Mouse (Mus musculus) intestine, postnatal 0 days (tissue): ENCODE results near the gene Tmem117. TPM values are rescaled to one million over a fixed set of nuclear protein-coding genes. Genes with fewer than 3 reads are reported as not detected.

Experiments used
- ATAC-seq: fragments of 200-750 bp; cut with Nextera tagmentation; 2 replicates; pipeline ENCODE4 v1.8.0; 2017; ENCODE audit warnings: mild to moderate bottlenecking, moderate TSS enrichment, moderate library complexity
- H3K27ac ChIP-seq: fragments of 300-500 bp; sonication (generic); 2 replicates; pipeline ENCODE4 v1.5.1; 2014; ENCODE audit warnings: mild to moderate bottlenecking, low read depth, low read length, moderate library complexity
- H3K27me3 ChIP-seq: fragments of 300-500 bp; sonication (generic); replicated peaks from 2 replicates; pipeline ENCODE4 v1.6.1; 2014; ENCODE audit warnings: low read length, mixed read lengths; ENCODE audit not compliant: control insufficient read depth, insufficient read depth
- H3K36me3 ChIP-seq: fragments of 300-500 bp; sonication (generic); 2 replicates; pipeline ENCODE4 v1.6.1; 2014; ENCODE audit warnings: mild to moderate bottlenecking, moderate library complexity; ENCODE audit not compliant: control insufficient read depth, insufficient read depth
- H3K4me1 ChIP-seq: fragments of 300-500 bp; sonication (generic); replicated peaks from 2 replicates; pipeline ENCODE4 v1.6.1; 2014; ENCODE audit warnings: antibody characterized with exemption, low read length, mixed read lengths; ENCODE audit not compliant: control insufficient read depth, insufficient read depth
- H3K4me2 ChIP-seq: fragments of 300-500 bp; sonication (generic); replicated peaks from 2 replicates; pipeline ENCODE4 v1.6.1; 2014; ENCODE audit warnings: low read depth, mild to moderate bottlenecking, moderate library complexity
- H3K4me3 ChIP-seq: fragments of 300-500 bp; sonication (generic); 2 replicates; pipeline ENCODE4 v1.5.1; 2014; ENCODE audit warnings: low read depth, low read length
- H3K9ac ChIP-seq: fragments of 300-500 bp; sonication (generic); 2 replicates; pipeline ENCODE4 v1.6.1; 2014; ENCODE audit warnings: mild to moderate bottlenecking, low read depth, low read length
- H3K9me3 ChIP-seq: fragments of 300-500 bp; sonication (generic); 2 replicates; pipeline ENCODE4 v1.6.1; 2016; ENCODE audit warnings: mixed run types; ENCODE audit not compliant: control insufficient read depth
- CTCF ChIP-seq: sonication (generic); IDR thresholded peaks from 2 replicates; pipeline ENCODE4 v1.5.1; 2016; ENCODE audit warnings: low read depth, mild to moderate bottlenecking, control low read depth, antibody characterized with exemption, moderate library complexity
- WGBS: fragments of 180-500 bp; shearing (Covaris S2); extraction: QIAGEN DNeasy Blood & Tissue Kit; methylation state at CpG from one replicate; pipeline ENCODE4 v1.1.7; 2014; 5-methylcytosine and 5-hydroxymethylcytosine counted together
- polyA plus RNA-seq: library from polyadenylated mRNA; unstranded; fragments of >200 nt; fragmentation: Nextera tagmentation; extraction: Ambion mirVana; gene quantifications from 2 replicates; pipeline ENCODE4 v1.2.1, GENCODE M21; 2015

The Tmem117 gene
- polyA plus RNA-seq, 1 experiment from 2014 or later = 2.7 TPM

DNA sequence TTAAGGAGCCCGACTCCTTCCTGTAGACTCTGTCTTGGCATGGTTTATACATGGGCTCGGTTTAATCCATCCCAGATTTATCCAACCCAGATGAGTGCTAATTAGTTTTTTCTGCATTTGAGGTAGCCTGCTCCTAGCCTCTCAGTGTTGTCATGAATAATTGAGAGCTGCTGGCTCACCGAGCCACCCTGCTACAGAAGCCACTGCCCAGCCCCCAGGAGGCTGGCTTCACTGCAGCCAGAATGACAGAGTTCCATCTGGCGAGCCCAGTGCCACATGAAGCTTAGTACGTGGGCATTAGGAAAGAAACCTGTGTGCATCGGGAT, 30.0 kb downstream of the Tmem117 start:
- H3K9ac ChIP-seq = no peak overlapping the region
- H3K9me3 ChIP-seq = no peaks in the 10 kb centered on the region
- no peak overlapping the region for H3K4me2 ChIP-seq
- no peak for TF ChIP-seq CTCF
- no peak for ATAC-seq
- 73% methylated on average over 6 of the region's 6 CpGs for WGBS
- no peak overlapping the region for H3K4me3 ChIP-seq
- no peak overlapping the region for H3K27ac ChIP-seq
- no peaks in the 10 kb centered on the region for H3K36me3 ChIP-seq
- no peaks in the 10 kb centered on the region for H3K27me3 ChIP-seq
- no peaks in the 10 kb centered on the region for H3K4me1 ChIP-seq

DNA sequence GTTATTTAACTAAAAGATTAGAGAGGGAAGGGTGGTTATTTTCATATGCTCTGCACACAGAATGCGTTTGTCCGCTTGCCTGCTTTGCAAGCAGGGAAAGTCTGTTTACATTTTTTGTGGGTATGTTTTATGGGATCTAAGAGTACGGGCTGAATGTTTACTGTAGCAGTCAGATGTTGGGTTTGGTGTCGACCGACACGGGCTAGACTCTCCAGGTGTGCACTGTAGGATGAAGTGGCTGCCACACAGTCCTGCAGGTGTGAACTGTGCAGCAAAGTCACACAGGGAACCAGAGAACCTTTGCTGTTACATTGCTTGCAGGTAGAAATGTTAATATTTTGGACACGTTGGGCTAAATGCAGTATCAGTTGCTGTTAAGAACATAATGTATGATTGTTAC, 31.9 kb downstream of the Tmem117 start:
- H3K27ac ChIP-seq = no peak overlapping the region
- WGBS = 13% methylated on average over 7 of the region's 7 CpGs
- H3K36me3 ChIP-seq = no peaks in the 10 kb centered on the region
- no peak for TF ChIP-seq CTCF
- H3K27me3 ChIP-seq = no peaks in the 10 kb centered on the region
- peak overlapping the region; percentile 43; the same call in 1 of the 2 replicates for H3K4me2 ChIP-seq
- H3K9ac ChIP-seq = no peak overlapping the region
- H3K4me3 ChIP-seq = no peak overlapping the region
- H3K9me3 ChIP-seq = no peaks in the 10 kb centered on the region
- ATAC-seq = no peak
- H3K4me1 ChIP-seq = no peaks in the 10 kb centered on the region

DNA sequence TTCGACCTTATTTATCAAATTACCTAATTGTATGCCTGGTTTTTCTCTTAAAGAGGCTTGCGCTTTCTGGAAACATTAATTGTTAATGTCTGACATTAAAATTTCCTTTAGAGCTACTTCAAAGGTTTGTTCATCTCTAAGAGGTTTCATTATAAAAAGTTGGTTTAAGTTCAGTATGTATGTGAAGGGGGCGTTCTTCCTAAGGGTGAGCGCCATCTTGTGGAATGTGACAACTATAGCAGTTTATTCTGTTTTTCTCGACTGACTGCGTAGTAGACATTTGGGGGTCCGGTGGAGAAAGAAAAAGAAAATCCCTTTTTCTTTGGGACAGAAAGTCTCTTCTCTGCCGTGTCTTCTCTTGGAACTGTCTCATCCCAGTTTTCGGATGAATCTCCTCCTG, 32.4 kb downstream of the Tmem117 start:
- no peak overlapping the region for H3K4me3 ChIP-seq
- no peaks in the 10 kb centered on the region for H3K27me3 ChIP-seq
- H3K4me1 ChIP-seq = no peaks in the 10 kb centered on the region
- peak overlapping the region; percentile 43 for H3K4me2 ChIP-seq
- ATAC-seq = no peak
- 18% methylated on average over 9 of the region's 9 CpGs for WGBS
- H3K36me3 ChIP-seq = no peaks in the 10 kb centered on the region
- no peak overlapping the region for H3K9ac ChIP-seq
- TF ChIP-seq CTCF = peak; percentile 82
- H3K27ac ChIP-seq = no peak overlapping the region
- H3K9me3 ChIP-seq = no peaks in the 10 kb centered on the region

DNA sequence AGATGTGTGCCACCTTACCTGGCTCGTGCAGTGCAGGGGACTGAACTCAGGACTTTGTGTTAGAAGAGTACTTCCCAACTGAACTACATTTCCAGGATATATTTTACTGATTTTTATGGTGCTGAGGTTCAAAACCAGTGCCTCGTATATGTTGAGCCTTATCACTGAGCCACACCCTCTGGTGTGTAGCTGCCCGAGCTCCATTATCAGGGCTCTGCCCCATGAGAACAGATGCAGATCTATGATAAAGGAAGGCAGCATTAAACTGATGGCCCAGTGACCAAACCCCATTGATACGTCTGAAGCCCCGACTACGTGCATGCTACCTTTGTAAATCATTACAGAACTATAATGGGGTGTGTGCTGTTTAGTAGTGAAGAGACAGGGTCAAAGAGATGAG, 35.6 kb downstream of the Tmem117 start:
- 46% methylated on average over 6 of the region's 6 CpGs for WGBS
- H3K4me2 ChIP-seq = no peak overlapping the region
- H3K36me3 ChIP-seq = no peaks in the 10 kb centered on the region
- no peak for TF ChIP-seq CTCF
- no peak for ATAC-seq
- H3K27me3 ChIP-seq = no peaks in the 10 kb centered on the region
- no peak overlapping the region for H3K27ac ChIP-seq
- H3K4me1 ChIP-seq = no peaks in the 10 kb centered on the region
- no peak overlapping the region for H3K9ac ChIP-seq
- no peaks in the 10 kb centered on the region for H3K9me3 ChIP-seq
- no peak overlapping the region for H3K4me3 ChIP-seq

DNA sequence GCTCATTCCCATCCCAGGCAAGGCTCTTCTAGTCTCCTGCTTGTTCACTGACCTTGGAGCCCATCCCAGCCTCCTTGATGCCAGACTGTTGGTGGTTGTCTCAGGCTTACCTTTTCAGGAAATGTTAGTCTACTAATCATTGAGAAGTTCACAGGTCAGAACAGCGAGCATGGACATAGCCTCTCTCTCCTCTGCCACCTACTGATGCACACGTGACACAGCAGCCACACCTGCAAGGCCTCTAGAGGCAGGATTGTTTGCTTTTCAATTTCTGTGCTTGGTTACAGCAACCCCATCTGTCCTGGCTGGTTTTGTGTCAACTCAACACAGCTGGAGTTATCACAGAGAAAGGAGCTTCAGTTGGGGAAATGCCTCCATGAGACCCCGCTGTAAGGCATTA, 52.1 kb downstream of the Tmem117 start:
- peak; percentile 70 for TF ChIP-seq CTCF
- no peak overlapping the region for H3K4me3 ChIP-seq
- peak; percentile 83 for ATAC-seq

DNA sequence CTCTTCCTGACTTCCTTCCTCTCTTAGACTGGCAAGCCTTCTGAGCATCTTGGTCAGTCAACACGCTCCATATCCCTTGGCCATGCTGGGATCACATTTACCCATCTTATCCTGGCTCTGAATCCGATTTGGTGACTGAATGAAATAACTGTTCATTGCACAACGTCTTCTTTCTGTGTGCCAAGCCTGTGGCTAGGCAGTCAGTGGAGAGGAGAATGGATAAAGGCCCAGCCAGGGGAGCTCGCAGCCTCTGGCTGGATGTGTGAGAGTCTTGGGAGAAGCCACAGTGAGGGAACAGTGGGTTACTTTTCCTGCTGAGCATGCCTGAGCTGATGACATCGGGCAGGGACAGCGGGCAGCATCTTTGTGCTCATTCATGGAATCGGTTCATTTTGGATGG, 55.2 kb downstream of the Tmem117 start:
- H3K9me3 ChIP-seq = no peaks in the 10 kb centered on the region
- H3K4me2 ChIP-seq = no peak overlapping the region
- 79% methylated on average over 7 of the region's 7 CpGs for WGBS
- ATAC-seq = no peak
- no peaks in the 10 kb centered on the region for H3K4me1 ChIP-seq
- H3K9ac ChIP-seq = no peak overlapping the region
- H3K27me3 ChIP-seq = no peaks in the 10 kb centered on the region
- no peak overlapping the region for H3K27ac ChIP-seq
- H3K4me3 ChIP-seq = no peak overlapping the region
- TF ChIP-seq CTCF = no peak
- no peaks in the 10 kb centered on the region for H3K36me3 ChIP-seq

More for the DNA sequence above, 52.1 kb downstream of the Tmem117 start:
- Histone ChIP-seq H3K4me2 (no peak overlapping the region), H3K27me3 (no peaks in the 10 kb centered on the region), H3K4me1 (no peaks in the 10 kb centered on the region), H3K9ac (no peak overlapping the region), H3K9me3 (no peaks in the 10 kb centered on the region), H3K36me3 (no peaks in the 10 kb centered on the region), H3K27ac (no peak overlapping the region)
- WGBS = 41% methylated on average over 3 of the region's 3 CpGs

DNA sequence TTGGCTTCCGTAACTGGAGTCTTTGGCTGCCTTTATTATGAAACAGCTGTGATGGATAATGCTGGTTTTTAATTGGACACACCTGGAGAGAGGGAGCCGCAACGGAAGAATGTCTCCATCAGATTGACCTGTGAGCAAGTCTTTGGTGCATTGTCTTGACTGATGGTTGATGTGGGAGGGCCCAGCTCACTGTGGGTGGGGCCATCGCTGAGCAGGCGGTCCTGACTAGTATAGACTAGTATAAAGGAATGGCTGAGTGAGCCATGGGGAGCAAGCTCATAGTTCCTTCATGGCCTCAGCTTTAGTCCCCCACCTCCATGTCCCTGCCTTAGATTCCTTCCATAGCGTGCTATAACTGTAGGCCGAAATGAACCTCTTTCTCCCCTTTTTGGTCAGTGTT, 58.1 kb downstream of the Tmem117 start:
- WGBS = 91% methylated on average over 7 of the region's 7 CpGs

More for the DNA sequence above, 58.1 kb downstream of the Tmem117 start:
- no peaks in the 10 kb centered on the region for H3K27me3 ChIP-seq
- H3K27ac ChIP-seq = no peak overlapping the region
- H3K9ac ChIP-seq = no peak overlapping the region
- H3K4me3 ChIP-seq = no peak overlapping the region
- no peak for ATAC-seq
- no peak overlapping the region for H3K4me2 ChIP-seq
- H3K4me1 ChIP-seq = no peaks in the 10 kb centered on the region
- H3K36me3 ChIP-seq = no peaks in the 10 kb centered on the region
- no peaks in the 10 kb centered on the region for H3K9me3 ChIP-seq
- no peak for TF ChIP-seq CTCF
